In genomic region chr1:57351941-57352340, GRCm38 (mm10) we compare ENCODE assay signal across 14 mouse cellular contexts.
"Had no signal": no experiment of that assay in that cellular context is flagged by ENCODE, and none has a peak within 500 bp of the region (broad histone marks: within the 10 kb centered on the region; RNA-seq: fewer than 3 reads in every experiment).

No protein-coding gene starts in this region.

- DNase-seq: gastrocnemius, adult 2 months; gastrocnemius, postnatal 10 days; gastrocnemius, postnatal 25 days; heart, adult 18-20 months; heart, postnatal 10 days; heart, postnatal 4 days; kidney, adult 18-20 months; kidney, postnatal 4 days; liver; liver, embryonic 13.5 days had no signal

- ATAC-seq: hindbrain, embryonic 16.5 days; inflammation-experienced regulatory T-cells, adult 6 months; intestine, embryonic 15.5 days; intestine, postnatal 0 days had no signal
